Mouse (Mus musculus) large intestine, adult 2 months (tissue): Measurements from ENCODE around the gene Strip2. TPM values are rescaled to one million over a fixed set of nuclear protein-coding genes. Genes with fewer than 3 reads are reported as not detected.

Source experiments
- DNase-seq: peaks from one replicate; pipeline ENCODE4 v3.0.0-alpha.2; 2012; ENCODE audit warnings: low read depth, low spot score
- WGBS: fragments of 180-500 bp; shearing (Covaris S2); methylation state at CpG from one replicate; pipeline ENCODE4 v1.1.7; 2018; 5-methylcytosine and 5-hydroxymethylcytosine counted together
- polyA plus RNA-seq: library from polyadenylated mRNA; depleted of rRNA; stranded (reverse); fragments of >200 nt; gene quantifications from 2 replicates; pipeline ENCODE4 v1.2.3, GENCODE M21; 2012

Strip2 gene
- polyA plus RNA-seq, 1 experiment, result 0.58 TPM

- DNase-seq, result no peak
- 43% methylated on average over 4 of the region's 4 CpGs for WGBS
Observed at GRCm38 (mm10) chr6:29923501-29923900, 6.7 kb downstream of the Strip2 start.

DNA sequence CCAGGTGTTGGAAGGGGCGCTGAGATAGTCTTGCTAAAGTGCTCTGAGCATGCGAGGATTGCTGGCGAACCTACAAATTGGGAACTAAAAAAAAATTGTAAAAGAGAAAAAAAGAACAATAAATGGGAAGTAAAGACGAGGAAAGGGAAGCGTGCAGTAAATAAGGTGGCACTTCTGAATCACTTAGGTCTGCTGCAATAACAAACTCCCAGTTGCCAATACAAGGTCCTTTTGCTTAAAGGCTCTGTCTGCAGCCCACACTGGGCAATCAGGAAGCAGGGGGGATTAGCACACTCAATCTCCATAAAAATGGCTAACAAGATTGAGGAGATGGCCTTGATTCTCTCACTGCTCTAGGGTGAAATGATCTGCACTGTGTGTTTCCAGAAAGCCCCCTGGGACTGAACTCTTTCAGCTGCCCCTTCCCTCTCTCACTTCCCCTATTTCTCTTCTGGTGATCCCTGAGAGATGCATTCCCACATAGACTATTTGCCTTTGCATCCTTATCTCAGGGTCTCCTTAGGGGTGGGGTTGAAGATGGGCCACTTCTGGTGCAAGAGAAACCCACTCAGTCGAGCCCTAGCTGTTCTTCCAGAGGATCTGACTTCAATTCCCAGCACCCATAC is 8.9 kb downstream of the Strip2 start:
- DNase-seq, result no peak
- WGBS, result 73% methylated on average over 6 of the region's 6 CpGs

DNA sequence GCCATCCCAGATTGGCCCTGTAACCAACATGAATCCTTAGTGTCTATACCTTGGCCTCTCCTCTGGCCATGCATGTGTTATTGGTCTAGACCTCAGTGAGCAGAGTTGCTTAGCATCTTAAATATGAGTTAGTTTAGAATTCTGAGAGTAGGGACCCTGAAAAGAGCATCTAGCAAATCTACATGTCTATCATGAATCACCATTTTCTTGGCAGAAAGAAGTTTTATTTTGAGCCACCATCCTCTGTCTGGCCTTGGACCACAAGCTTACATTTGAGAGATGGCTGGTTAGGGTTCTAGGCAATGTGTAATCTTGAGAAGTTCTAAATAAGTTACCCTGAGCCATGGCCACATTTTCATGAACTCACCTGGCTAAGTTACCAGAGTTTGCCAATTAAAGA is 13.3 kb downstream of the Strip2 start:
- no peak for DNase-seq

DNA sequence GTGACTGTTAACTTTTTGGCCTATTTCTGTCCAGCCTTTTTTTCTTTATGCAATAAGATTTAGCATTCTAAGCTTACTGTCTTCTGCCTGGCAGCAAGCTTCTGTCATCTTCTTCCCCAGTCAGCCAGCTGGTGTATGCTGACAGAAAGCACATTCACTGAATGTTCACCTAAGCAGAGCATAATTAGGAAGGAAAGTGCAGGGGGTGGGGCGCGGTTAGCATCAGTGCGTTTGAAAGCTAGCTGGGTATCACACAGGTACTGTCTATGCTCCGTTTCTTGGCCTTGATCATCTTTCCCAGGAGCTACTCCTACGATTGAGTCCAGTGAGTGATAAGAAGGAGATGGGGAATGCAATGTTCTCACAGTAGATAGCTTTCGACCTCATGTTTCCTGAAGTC is 13.9 kb downstream of the Strip2 start:
- WGBS, result 82% methylated on average over 6 of the region's 6 CpGs
- no peak for DNase-seq

- WGBS, result 78% methylated on average over 4 of the region's 4 CpGs
Observed at GRCm38 (mm10) chr6:29931181-29931580, 14.4 kb downstream of the Strip2 start.

DNA sequence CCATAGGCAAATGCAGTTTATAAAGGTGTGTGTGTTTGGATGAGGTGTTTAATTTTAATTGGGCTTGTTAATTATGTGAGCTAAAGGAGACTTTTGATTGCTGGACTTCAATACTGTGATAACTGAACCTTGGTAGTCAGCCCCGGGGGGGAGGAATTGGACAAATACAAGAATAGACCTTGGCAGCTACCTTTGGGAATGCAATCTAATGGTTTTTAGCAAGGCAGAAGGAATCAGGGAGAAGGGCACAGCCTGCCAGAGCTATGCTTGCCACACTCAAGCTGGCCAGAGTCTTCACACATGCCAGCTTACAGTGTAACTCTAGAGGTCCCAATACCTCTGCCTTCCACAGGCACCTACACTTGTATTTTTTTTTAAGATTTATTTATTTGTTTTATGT is 18.9 kb downstream of the Strip2 start:
- WGBS, result 74% methylated on average over 1 of the region's 1 CpGs
- no peak for DNase-seq

More at GRCm38 (mm10) chr6:29931181-29931580, 14.4 kb downstream of the Strip2 start:
- DNase-seq, result no peak

GRCm38 (mm10) chr6:29940428-29940827 is 23.6 kb downstream of the Strip2 start:
- WGBS, result 34% methylated on average over 4 of the region's 4 CpGs
- no peak for DNase-seq

DNA sequence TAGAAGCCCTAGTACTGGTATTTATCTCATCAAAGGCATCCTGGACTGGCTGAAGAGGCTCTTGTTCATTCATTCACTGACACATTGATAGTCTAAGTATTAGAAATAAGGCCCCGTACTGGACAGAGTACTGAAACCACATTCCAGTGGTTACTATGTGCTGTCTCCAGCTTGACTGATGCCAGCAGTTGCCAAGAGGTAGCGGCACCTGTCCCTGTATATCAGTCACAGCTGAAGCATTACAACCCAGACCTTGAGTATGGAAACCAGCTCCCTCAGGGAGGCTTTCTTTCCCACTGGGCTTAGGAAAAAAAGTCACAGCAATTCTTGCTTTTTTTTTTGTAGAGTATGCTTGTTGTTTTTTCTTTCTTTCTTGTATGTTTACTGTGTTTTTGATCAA is 24.2 kb downstream of the Strip2 start:
- 84% methylated on average over 2 of the region's 2 CpGs for WGBS
- no peak for DNase-seq

- WGBS, result 70% methylated on average over 1 of the region's 1 CpGs
- no peak for DNase-seq
Observed at GRCm38 (mm10) chr6:29944465-29944864, 27.7 kb downstream of the Strip2 start.

GRCm38 (mm10) chr6:29946568-29946967 is 29.8 kb downstream of the Strip2 start:
- no peak for DNase-seq
- WGBS, result 70% methylated on average over 2 of the region's 2 CpGs

DNA sequence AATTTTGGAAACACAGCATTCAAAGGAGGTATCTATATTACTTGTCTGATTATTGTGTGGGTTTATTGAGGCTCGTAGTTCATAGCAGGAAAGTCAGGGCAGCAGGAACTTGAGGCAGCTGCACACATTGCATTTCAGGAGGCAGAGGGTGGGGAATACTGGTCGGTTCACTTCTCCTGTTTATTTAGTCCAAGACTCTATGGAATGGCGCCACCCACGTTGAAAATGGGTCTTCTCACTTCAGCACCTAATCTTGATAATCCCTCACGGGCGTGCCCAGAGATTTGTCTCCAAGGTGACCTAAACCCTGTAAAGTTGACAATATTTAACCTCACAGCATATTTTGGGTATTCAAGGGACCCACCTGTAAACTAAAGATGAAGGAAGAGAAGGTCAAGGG is 31.0 kb downstream of the Strip2 start:
- WGBS, result 52% methylated on average over 6 of the region's 6 CpGs
- DNase-seq, result no peak

- DNase-seq, result no peak
- WGBS, result 89% methylated on average over 4 of the region's 4 CpGs
Observed at GRCm38 (mm10) chr6:29956749-29957148, 39.9 kb downstream of the Strip2 start.

DNA sequence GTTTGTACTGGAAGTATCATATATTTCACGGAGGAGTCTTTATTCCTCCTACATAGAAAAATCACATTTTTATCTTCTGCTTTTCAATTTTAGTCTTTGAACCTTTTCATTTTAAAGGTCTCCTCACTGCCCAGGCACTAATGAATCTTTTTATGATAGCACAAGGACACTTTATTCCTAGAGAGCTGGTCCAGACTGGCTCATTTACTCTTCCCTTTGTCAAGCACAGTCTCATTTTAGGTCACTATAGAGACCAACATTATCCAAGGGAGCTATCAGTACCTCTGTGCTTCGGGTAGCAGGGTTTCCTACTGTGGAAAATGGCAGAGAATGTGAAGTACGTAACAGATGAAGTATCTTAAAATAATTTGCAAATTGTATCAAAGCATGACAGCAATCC is 41.9 kb downstream of the Strip2 start:
- 86% methylated on average over 3 of the region's 3 CpGs for WGBS
- no peak for DNase-seq

DNA sequence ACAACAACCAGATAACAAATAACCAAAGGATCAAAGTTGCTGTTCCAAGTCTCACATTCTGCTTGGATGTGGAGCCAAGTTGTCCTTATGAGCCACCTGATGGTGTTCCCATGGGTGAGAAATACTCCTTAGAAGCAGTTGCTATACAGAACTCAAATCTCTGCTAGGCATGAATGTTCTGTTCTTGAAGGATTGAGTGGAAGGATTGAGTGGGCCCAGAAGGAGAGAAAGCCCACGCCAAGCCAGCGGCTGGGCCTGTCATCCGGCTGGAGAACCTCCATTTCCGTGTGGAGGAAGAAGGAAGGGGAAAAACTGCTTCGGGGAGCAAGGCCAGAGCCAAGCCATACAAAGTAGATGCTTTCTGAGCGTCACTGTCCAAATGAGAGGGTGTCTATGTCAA is 44.3 kb downstream of the Strip2 start:
- WGBS, result 92% methylated on average over 6 of the region's 6 CpGs
- no peak for DNase-seq

DNA sequence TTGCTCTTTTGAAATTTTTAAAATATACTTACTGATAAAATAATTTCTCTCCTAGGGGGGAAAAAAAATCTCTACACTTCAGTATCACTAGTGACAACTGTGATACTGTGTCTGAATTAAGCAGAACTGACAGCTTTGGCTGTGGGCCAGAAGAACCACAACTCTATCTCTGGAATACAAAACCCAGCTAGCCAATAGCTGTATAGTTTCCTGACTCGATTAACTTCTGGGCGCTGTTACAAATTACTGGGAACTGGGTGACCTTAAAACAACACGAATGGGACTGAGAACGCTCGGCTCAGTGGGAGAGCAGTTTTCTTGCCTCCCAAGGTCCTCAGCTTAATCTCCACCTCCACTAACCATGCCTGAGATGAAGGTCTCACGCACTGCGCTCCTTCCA is 51.1 kb downstream of the Strip2 start:
- DNase-seq, result no peak
- 83% methylated on average over 7 of the region's 7 CpGs for WGBS

- WGBS, result 84% methylated on average over 5 of the region's 5 CpGs
- no peak for DNase-seq
Observed at GRCm38 (mm10) chr6:29973341-29973740, 56.5 kb downstream of the Strip2 start.

GRCm38 (mm10) chr6:29974836-29975235 is 58.0 kb downstream of the Strip2 start:
- WGBS, result 68% methylated on average over 8 of the region's 8 CpGs

GRCm38 (mm10) chr6:29980461-29980860 is 63.6 kb downstream of the Strip2 start:
- 79% methylated on average over 6 of the region's 6 CpGs for WGBS
- DNase-seq, result no peak

More at GRCm38 (mm10) chr6:29974836-29975235, 58.0 kb downstream of the Strip2 start:
- no peak for DNase-seq

DNA sequence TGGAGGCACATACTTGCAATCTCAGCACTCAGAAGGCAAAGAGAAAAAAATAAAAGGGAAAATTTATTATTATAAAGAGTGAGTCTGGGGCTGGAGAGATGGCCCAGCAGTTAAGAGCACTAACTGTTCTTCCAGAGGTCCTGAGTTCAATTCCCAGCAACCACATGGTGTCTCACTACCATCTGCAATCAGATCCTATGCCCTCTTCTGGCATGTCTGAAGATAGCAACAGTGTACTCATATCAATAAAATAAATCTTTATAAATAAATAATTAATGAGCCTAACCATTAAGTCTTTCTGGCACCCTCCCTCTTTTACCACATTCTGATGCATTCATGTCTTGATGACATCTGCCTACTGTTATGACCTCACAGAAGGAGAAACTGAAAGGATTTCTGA is 65.0 kb downstream of the Strip2 start:
- DNase-seq, result no peak

- under 1% methylated on average over 37 of the region's 37 CpGs for WGBS
- peak; percentile 70 for DNase-seq
Observed at GRCm38 (mm10) chr6:29985058-29985498, 68.3 kb downstream of the Strip2 start.

GRCm38 (mm10) chr6:29985504-29985903 is 68.7 kb downstream of the Strip2 start:
- no peak for DNase-seq
- 3% methylated on average over 14 of the region's 14 CpGs for WGBS

- 33% methylated on average over 6 of the region's 6 CpGs for WGBS
- no peak for DNase-seq
Observed at GRCm38 (mm10) chr6:29985986-29986385, 69.2 kb downstream of the Strip2 start.
